Mouse (Mus musculus): ENCODE results near the gene Ptprg.

The Ptprg gene

GRCm38 (mm10) chr14:11565283-11565682 lies 12.0 kb downstream of the Ptprg start:
- no peak for DNase-seq (ENCODE audit: low read depth)

DNA sequence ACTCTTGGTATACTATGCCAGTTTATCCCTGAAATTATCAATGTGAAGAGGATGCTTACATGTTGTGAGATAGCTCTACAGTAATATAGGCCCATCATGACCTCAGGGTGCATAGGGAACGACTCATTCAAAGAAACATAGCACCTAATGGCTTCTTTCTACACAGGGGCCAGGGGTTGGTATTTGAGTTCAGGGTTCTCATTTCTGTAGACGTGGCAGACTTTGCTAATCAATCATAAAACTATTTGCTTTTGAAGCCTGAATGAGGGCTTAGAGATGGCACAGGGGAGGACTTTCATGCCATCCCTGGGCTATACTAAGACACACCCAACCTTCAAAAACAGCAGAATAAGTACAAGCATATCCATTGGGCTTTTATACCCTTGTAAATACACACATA lies 16.4 kb downstream of the Ptprg start:
- no peak for DNase-seq (ENCODE audit: low read depth)

DNA sequence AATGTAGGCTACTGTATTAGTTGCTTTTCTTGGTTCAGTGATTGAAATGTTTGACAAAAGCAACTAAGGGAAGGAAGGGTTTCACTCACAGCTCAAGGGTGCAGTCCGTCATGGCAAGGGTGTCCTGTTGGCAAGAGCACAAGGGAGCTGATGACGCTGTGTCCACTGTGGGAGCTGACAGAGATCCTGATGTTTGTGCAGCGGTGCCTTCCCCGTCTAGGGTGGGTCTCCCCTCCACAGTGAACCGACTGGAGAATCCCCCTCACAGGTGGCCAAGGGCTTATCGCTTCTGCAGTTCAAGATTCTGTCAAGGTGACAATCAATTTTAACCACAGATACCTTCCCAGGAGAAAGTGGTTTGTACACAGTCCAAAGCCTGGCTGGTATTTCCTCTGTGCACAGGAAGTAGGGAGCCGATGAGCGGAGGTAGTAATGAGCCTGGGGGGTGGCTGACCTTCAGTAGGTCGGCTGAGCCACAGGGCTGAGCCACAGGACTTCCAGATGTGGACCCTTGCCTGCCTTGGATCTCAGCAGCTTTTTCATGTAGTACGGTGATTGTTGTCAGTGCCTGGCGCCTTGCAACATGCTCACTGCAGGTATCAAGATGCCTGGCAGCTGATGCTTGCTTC lies 18.5 kb downstream of the Ptprg start:
- no peak for DNase-seq (ENCODE audit: low read depth)

DNA sequence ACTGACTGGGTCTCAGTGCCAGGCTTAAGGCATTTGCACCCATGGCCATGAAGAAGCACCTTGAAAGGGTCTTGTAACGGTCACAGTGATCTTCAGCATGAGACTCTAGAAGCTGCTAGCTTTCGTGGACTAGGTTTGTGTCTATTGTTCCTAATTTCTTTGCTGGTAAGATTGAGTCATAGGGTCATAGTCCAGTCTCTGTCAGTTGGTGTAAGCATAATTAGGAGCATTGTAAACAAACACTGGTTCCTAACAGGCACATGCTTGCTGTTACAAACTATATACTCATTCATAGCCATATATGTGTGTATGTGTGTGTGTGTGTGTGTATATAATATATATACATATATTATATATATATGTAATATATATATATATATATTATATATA lies 19.1 kb downstream of the Ptprg start:
- DNase-seq (ENCODE audit: low read depth) = no peak

GRCm38 (mm10) chr14:11573710-11574109 lies 20.4 kb downstream of the Ptprg start:
- DNase-seq (ENCODE audit: low read depth) = no peak

GRCm38 (mm10) chr14:11577276-11577909 lies 24.1 kb downstream of the Ptprg start:
- no peak for DNase-seq (ENCODE audit: low read depth)

- no peak for DNase-seq (ENCODE audit: low read depth)
Observed at GRCm38 (mm10) chr14:11577910-11578309, 24.6 kb downstream of the Ptprg start.

DNA sequence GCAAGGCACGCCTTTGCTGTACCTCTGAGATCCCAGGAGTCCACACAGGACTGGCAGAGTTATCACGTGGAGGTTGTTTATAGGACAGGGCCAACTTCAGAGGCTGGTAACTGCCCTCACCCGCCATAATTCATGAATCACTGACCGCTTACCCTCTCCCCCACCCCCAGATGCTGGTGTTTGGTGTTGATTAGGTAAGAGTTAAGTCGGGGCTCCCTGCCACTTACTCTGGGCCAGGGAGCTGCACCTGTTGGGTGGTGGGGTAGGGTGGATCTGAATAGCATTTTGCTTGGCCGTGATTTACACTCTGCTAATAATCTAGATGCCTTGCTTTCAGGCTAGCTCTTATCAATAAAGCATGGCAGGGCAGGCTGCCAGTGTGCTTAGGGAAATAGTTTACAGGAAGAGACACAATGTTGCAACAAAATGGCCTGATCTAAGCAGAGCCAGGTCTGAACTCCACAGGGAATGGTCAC lies 25.2 kb downstream of the Ptprg start:
- no peak for DNase-seq (ENCODE audit: low read depth)

DNA sequence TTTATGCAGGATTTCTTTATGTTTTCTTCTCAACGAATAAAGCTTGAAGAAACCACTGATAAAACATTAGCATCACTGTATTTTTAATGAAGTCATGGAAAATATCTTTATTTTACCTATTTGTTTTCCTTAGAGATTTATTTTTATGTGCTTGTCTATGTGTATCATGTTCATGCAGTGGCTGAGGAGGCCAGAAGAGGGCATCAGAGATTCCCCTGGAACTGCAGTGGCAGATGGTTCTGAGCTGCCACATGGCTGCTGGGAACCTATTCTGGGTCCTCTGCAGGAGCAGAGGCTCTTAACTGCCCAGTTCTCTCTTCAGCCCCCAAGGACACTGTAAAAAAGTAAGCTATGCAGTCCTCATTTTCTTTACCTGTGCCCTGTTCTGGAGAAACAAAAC lies 26.6 kb downstream of the Ptprg start:
- no peak for DNase-seq (ENCODE audit: low read depth)

- no peak for DNase-seq (ENCODE audit: low read depth)
Observed at GRCm38 (mm10) chr14:11584263-11584662, 30.9 kb downstream of the Ptprg start.

DNA sequence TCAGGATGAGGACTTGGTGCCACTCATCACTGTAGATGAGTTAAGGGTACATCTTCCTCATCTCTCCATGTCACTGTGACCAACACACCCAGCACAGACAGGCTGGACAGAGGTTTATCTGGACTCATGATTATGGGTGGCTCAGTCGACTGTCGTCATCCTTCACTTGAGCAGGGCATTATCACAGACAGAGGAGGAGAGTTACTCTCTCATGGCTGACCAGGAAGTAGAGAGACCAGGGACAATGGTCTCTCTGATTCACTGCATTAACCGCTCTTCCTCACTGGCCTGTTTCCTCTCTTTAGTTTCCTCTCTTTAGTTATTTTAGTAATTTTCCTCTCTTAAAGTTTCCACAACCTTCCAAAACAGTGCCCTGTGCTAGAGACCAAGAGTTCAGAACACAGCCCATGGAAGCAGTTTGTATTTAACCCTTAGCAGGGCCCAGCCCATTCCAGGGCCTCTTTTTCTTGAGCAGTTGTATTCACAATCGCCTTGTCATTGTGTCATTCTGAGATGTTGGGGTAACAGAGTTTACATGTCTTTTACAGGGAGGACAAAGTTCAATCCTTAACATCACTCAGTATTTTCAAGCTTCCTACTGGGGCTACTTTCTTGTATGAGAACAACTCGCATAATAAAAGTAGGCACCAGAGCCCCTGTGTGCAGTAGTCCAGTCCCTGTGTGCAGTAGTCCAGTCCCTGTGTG lies 31.7 kb downstream of the Ptprg start:
- DNase-seq (ENCODE audit: low read depth) = no peak

DNA sequence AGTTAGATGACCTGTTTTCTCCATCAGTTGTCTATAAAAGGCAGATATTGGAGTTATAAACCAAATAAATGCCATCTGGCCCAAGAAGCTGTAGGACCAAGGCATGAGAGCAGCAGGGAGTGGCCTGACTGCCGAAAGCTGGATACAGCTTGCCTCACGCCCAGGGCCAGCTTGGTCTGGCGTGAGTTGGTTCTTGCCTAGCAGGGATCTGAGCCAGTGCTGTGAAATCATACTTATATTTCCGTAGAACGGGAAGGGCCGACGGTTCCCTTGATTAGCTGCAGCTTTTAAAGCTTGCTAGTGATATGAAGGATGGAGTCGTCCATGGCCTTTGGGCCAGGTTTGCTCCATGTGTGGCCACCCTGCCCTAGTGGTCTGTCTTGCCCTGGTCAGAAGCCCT lies 37.1 kb downstream of the Ptprg start:
- no peak for DNase-seq (ENCODE audit: low read depth)

- DNase-seq (ENCODE audit: low read depth) = no peak
Observed at GRCm38 (mm10) chr14:11592650-11593049, 39.3 kb downstream of the Ptprg start.

- DNase-seq (ENCODE audit: low read depth) = no peak
Observed at GRCm38 (mm10) chr14:11594336-11594735, 41.0 kb downstream of the Ptprg start.

- DNase-seq (ENCODE audit: low read depth) = no peak
Observed at GRCm38 (mm10) chr14:11604133-11604865, 51.0 kb downstream of the Ptprg start.

DNA sequence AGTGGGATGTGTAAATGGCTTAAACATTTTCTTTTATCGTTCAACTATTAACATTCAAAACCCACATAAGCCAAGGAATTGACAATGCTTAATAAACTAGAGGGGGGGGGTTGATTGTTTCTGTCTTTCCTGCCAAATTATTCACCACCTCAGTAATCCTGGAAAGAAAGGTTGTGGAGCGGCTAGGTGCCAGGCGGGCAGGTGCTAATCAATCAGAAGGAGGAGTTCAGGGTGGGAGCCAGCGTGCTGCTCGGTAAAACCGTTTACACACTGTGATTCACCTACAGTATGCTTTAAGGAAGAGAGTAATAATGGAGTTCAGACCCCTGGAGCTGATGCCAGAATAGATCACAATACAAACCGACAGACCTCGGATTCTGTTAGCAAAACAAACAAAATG lies 55.0 kb downstream of the Ptprg start:
- no peak for DNase-seq (ENCODE audit: low read depth)

- DNase-seq (ENCODE audit: low read depth) = no peak
Observed at GRCm38 (mm10) chr14:11609857-11610582, 56.7 kb downstream of the Ptprg start.

GRCm38 (mm10) chr14:11612426-11612825 lies 59.1 kb downstream of the Ptprg start:
- no peak for DNase-seq (ENCODE audit: low read depth)

DNA sequence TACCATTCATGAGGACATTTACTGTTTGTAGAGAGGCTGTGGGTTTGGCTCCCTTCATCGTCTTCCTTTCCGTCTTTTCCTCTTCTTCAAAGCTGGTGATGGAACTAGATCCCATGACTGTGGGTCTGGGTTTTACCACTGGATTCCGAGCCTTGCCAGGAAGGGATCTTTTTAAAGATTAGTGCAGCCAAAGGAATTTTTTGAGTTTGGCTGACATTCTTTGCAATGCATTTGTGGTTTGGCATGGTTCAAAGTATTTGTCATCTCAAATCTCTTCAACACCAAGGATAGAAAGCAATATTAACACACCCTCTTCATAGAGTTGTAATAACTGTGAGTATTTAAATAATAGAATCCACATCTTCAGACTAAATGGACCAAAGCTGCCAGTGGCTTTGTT lies 59.8 kb downstream of the Ptprg start:
- DNase-seq (ENCODE audit: low read depth) = no peak

DNA sequence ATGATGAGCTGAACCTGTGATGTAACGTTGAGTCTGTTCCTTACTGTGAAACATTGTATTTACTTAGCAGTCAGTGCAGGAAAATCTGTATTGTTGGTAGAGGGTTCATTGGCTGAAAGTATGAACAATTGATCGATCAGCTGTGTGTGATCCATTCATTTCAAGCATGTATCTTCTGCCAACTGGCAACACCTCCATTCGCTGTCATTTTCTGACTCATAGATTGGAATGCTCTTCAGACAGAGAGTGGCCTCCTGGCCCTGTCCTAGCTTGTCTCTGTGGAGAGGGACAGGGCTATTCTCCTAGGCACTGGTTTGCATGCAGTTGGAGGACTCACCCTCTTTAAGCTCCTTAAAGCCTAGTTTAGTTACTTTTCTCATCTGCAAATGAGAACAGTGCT lies 62.4 kb downstream of the Ptprg start:
- no peak for DNase-seq (ENCODE audit: low read depth)

GRCm38 (mm10) chr14:11617362-11617761 lies 64.0 kb downstream of the Ptprg start:
- DNase-seq (ENCODE audit: low read depth) = no peak

DNA sequence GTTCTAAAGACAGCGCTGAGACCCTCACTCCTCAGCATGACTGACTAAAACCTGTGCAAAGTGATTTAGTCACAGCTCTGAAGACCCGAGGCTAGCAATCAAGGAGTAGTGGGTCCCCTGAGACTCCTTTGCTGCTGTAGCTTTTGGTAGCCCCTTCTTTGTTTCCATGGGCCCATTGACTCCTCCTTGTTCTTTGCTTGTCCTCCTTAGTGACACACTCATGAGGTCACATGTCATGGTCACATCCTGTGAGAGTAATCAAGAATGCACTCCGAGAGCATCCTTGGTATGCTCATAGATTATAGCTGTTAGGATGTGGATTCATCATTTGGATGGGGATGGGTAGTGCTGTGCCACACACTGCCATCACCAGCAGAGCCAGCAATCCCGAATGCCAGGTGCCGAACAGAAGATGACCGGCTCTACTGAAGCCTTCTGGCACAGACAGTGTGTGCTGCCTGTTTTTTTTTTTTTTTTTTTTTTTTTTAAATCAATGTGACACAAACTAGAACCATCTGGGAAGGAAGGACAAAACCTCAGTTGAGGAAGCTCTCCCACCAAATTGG lies 64.9 kb downstream of the Ptprg start:
- no peak for DNase-seq (ENCODE audit: low read depth)

Measured in naive thymus-derived CD4-positive, alpha-beta T cell, adult 2 months (primary cell).